Mouse (Mus musculus): Measurements from ENCODE around the gene Vmn1r46.
"Not testable (repeated sequence)": the region's sequence is repeated elsewhere in the genome, so short reads cannot be mapped to it uniquely, and the experiment has no call there.

The Vmn1r46 gene

DNA sequence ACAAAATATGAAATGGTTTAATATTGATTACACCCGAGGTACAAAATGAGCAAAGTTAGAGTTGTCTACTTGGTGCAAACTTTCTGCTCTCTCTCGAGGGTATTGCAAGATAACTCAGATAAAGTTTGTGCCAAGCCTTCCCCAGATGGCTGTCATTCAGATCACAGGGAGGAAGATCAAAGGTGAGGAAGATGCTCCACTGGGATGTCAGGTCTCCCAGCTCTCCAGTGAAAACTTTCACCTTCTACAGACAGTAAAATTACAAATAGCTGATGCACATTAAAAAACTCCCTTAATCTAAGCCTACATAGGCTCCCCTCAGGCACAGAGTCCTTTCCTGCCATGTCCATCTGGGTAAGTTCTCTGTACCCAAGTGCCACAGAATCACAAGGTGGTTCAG lies at the start of gene Vmn1r46:
Vmn1r46 (plus strand) TSS at position 301 of the 400 bp plus-strand sequence.
- DNase-seq (ENCODE audit: low spot score in 2 of 2), result no peak

DNA sequence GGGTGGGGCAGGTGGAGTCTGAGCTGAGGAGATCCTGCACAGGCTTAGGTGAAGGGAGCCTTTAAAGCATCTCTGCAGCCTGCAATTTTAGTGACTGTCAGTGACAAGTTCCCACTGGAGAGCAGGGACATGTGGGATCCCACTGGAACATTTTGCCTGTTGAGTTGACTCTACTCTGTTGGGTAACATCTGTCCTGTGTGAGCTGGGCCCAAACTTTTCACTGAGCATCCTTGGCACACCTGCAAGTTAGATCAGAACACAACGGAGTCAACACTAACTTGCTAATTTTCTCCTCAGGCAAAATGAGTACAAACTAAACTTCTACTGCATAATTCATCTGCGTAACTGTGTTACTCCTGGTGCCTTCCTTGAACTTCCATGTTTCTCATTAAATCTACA lies 28.6 kb upstream of the Vmn1r46 start, which contains the start of gene Vmn1r45:
Vmn1r45 (minus strand) TSS at position 101 of the 400 bp plus-strand sequence.
- not testable (repeated sequence) for DNase-seq (ENCODE audit: low spot score in 2 of 2)

DNA sequence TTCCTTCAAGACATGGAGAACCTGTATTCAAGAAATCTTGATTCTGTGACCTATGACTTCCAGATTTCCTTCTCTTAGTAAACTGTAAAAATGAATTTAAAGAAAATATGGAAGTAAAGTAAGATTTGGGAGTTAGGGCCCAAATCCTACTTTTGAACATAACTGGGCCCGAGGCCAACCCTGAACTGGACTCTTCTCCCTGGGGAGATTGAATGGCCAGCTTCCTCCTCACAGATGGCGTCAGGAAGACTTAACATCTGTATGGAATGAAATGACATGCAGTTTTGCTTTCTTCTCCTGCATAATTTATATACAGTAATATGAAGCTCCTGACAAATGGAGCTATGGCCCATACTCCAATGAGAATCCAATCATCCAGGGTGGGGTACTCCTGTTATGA lies 28.2 kb upstream of the Vmn1r46 start:
- DNase-seq (ENCODE audit: low spot score in 2 of 2), result no peak

DNA sequence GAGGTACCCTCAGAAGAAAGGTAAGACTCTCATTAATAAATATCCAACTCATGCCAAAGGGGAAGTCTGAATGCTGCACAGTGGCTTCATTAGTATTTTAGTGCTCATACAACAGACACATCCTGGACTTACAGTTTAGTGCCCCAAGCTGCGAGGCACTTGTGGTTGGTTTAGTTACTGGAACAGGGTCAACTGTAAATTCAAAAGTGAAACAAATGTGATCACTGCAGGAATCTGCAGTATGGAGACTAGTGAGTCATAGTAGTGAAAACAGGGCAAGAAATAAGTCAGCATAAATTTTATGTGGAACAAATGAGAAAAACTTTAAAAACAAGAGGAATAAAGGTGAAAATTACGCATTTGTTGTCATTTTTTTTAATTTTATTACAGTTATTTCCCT lies 15.6 kb upstream of the Vmn1r46 start:
- no peak for DNase-seq (ENCODE audit: low spot score in 2 of 2)

DNA sequence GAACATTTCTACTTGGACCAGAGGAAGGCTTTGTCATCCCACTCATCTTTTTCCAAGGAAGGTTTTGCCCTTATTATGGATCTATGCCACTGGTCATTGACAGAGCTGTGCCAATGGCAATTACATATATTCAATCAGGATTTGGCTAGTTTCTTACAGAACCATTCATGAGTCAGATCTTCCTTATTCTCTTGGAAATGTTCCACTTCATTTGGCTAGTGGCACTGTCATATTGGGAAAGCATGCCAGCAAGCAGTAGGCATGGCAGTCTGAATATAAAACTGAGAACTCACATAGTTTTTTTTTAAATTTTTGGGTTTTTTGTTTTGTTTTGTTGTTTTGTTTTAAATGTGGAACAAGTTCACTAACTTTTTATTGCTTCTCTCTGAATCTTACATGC lies 2.8 kb upstream of the Vmn1r46 start:
- no peak for DNase-seq (ENCODE audit: low spot score in 2 of 2)

DNA sequence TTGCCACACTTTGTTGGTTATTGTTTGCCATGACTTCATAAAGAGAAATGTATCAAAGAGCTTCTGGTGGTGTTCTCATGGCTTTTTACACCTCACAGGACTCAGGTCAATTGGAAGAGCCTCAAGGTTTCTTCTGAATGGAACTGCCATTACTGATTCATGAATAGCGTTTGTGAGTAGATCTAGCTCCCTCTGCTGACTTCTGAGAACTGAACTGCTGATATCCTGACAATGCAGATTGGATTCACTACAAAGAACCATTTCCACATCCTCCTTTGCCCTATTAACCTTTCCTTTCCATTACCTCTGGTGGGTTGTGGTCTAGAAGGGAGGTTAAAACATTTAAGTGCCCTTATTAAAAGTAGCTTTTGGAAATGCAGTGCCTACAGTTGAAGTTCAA lies 16.9 kb downstream of the Vmn1r46 start:
- no peak for DNase-seq (ENCODE audit: low spot score in 2 of 2)

DNA sequence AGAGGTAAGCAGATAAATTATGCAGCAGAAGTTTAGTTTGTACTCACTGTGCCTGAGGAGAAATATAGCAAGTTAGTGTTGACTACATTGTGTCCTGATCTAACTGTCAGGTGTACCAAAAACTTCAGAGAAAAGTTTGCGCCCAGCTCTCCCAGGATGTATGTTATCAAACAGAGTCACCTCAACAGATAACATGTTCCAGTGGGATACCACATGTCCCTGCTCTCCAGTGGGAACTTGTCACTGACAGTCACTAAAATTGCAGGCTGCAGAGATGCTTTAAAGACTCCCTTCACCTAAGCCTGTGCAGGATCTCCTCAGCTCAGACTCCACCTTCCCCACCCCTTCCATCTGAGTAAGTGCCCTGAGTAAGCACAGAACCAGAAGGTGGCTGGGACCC lies 46.7 kb downstream of the Vmn1r46 start, which contains the start of gene Vmn1r47:
Vmn1r47 (plus strand) TSS at position 301 of the 400 bp plus-strand sequence.
- not testable (repeated sequence) for DNase-seq (ENCODE audit: low spot score in 2 of 2)
